Mouse (Mus musculus) forebrain, embryonic 11.5 days (tissue): ENCODE measurements around the gene Asb7. TPM values are rescaled to one million over a fixed set of nuclear protein-coding genes. Genes with fewer than 3 reads are reported as not detected.

ENCODE experiments used
- ATAC-seq: fragments of 200-750 bp; cut with Nextera tagmentation; replicated peaks from 2 replicates; pipeline ENCODE4 v1.8.0; 2017; ENCODE audit warnings: moderate TSS enrichment; ENCODE audit not compliant: low FRiP score
- DNase-seq: peaks from one replicate; pipeline ENCODE4 v3.0.0-alpha.2; 2017; ENCODE audit warnings: low spot score
- H3K27ac ChIP-seq: fragments of 300-500 bp; sonication (generic); 2 replicates; pipeline ENCODE4 v1.5.1; 2014; ENCODE audit warnings: low read depth, low read length
- H3K27me3 ChIP-seq: fragments of 300-500 bp; sonication (generic); 2 replicates; pipeline ENCODE4 v1.6.1; 2014; ENCODE audit warnings: mild to moderate bottlenecking, low read length, mixed read lengths; ENCODE audit not compliant: control insufficient read depth, insufficient read depth
- H3K36me3 ChIP-seq: fragments of 300-500 bp; sonication (generic); 2 replicates; pipeline ENCODE4 v1.6.1; 2014; ENCODE audit warnings: mild to moderate bottlenecking, low read length, moderate library complexity, mixed read lengths; ENCODE audit not compliant: control insufficient read depth, insufficient read depth
- H3K4me1 ChIP-seq: fragments of 300-500 bp; sonication (generic); replicated peaks from 2 replicates; pipeline ENCODE4 v1.6.1; 2014; ENCODE audit warnings: low read length, mixed read lengths; ENCODE audit not compliant: control insufficient read depth, insufficient read depth
- H3K4me2 ChIP-seq: fragments of 300-500 bp; sonication (generic); 2 replicates; pipeline ENCODE4 v1.6.1; 2014; ENCODE audit warnings: low read depth, mild to moderate bottlenecking, low read length, moderate library complexity, mixed read lengths; ENCODE audit not compliant: severe bottlenecking
- H3K4me3 ChIP-seq: fragments of 300-500 bp; sonication (generic); 2 replicates; pipeline ENCODE4 v1.5.1; 2014; ENCODE audit warnings: low read depth, low read length
- H3K9ac ChIP-seq: fragments of 300-500 bp; sonication (generic); 2 replicates; pipeline ENCODE4 v1.6.1; 2014; ENCODE audit warnings: low read length
- H3K9me3 ChIP-seq: fragments of 300-500 bp; sonication (generic); 2 replicates; pipeline ENCODE4 v1.6.1; 2016; ENCODE audit warnings: low read length, mixed read lengths; ENCODE audit not compliant: control insufficient read depth
- WGBS: fragments of 180-500 bp; shearing (Covaris S2); extraction: QIAGEN DNeasy Blood & Tissue Kit; methylation state at CpG from one replicate; pipeline ENCODE4 v1.1.7; 2014; 5-methylcytosine and 5-hydroxymethylcytosine counted together
- polyA plus RNA-seq: library from polyadenylated mRNA; unstranded; fragments of >200 nt; fragmentation: Nextera tagmentation; extraction: Ambion mirVana; gene quantifications from 2 replicates; pipeline ENCODE4 v1.2.1, GENCODE M21; 2014

The Asb7 gene
- polyA plus RNA-seq, 1 experiment from 2014 or later, result 21.5 TPM

- H3K4me3 ChIP-seq, result no peak overlapping the region
- ATAC-seq, result no peak
- H3K36me3 ChIP-seq, result no peaks in the 10 kb centered on the region
- DNase-seq, result no peak
- WGBS, result 88% methylated on average over 12 of the region's 12 CpGs
- H3K27me3 ChIP-seq, result no peaks in the 10 kb centered on the region
- no peak overlapping the region for H3K4me2 ChIP-seq
- H3K27ac ChIP-seq, result no peak overlapping the region
- no peak overlapping the region for H3K9ac ChIP-seq
- no peaks in the 10 kb centered on the region for H3K9me3 ChIP-seq
- H3K4me1 ChIP-seq, result no peaks in the 10 kb centered on the region
These were observed 88.5 kb downstream of the Asb7 start for GRCm38 (mm10) chr7:66600622-66601610.

GRCm38 (mm10) chr7:66600126-66600525, 89.3 kb downstream of the Asb7 start:
- Histone ChIP-seq H3K4me2 (no peak overlapping the region), H3K27me3 (no peaks in the 10 kb centered on the region), H3K9ac (no peak overlapping the region), H3K9me3 (no peaks in the 10 kb centered on the region), H3K27ac (no peak overlapping the region), H3K4me3 (no peak overlapping the region), H3K36me3 (no peaks in the 10 kb centered on the region), H3K4me1 (no peaks in the 10 kb centered on the region)
- WGBS, result 90% methylated on average over 3 of the region's 3 CpGs
- DNase-seq (no peak), ATAC-seq (no peak)

- 95% methylated on average over 3 of the region's 3 CpGs for WGBS
- Histone ChIP-seq H3K36me3 (no peaks in the 10 kb centered on the region), H3K4me2 (no peak overlapping the region), H3K27me3 (no peaks in the 10 kb centered on the region), H3K4me1 (no peaks in the 10 kb centered on the region), H3K4me3 (no peak overlapping the region), H3K9me3 (no peaks in the 10 kb centered on the region), H3K9ac (no peak overlapping the region), H3K27ac (no peak overlapping the region)
- DNase-seq (no peak), ATAC-seq (no peak)
These were observed 91.5 kb downstream of the Asb7 start for GRCm38 (mm10) chr7:66597900-66598299.

Other genes starting within 250 kb of the Asb7 start
- 24.2 and 28.7 TPM in 2 replicates for gene Lins1, start 293 bp upstream of the Asb7 start, polyA plus RNA-seq
- 1.3 TPM in 2 replicates for gene Cers3, start 53.9 kb upstream of the Asb7 start, polyA plus RNA-seq
- 0.72 and 1.1 TPM in 2 replicates for gene Adamts17, start 150.1 kb upstream of the Asb7 start, polyA plus RNA-seq